Mouse (Mus musculus) liver, postnatal 0 days (tissue): ENCODE measurements around the gene Dntt. TPM values are rescaled to one million over a fixed set of nuclear protein-coding genes. Genes with fewer than 3 reads are reported as not detected.

Experiments
- ATAC-seq: fragments of 200-750 bp; cut with Nextera tagmentation; 2 replicates; pipeline ENCODE4 v1.8.0; 2017; ENCODE audit warnings: mild to moderate bottlenecking, moderate library complexity
- DNase-seq: peaks from one replicate; pipeline ENCODE4 v3.0.0-alpha.2; 2016
- H3K27ac ChIP-seq: fragments of 300-500 bp; sonication (generic); 2 replicates; pipeline ENCODE4 v1.5.1; 2014; ENCODE audit warnings: antibody characterized with exemption, moderate library complexity, mild to moderate bottlenecking, low read depth
- H3K27me3 ChIP-seq: fragments of 300-500 bp; sonication (generic); 2 replicates; pipeline ENCODE4 v1.6.1; 2014; ENCODE audit warnings: low read length, control low read depth, mixed read lengths; ENCODE audit not compliant: insufficient read depth
- H3K36me3 ChIP-seq: fragments of 300-500 bp; sonication (generic); replicated peaks from 2 replicates; pipeline ENCODE4 v1.6.1; 2014; ENCODE audit warnings: mild to moderate bottlenecking, control low read depth, low read length, moderate library complexity, mixed read lengths; ENCODE audit not compliant: insufficient read depth
- H3K4me1 ChIP-seq: fragments of 300-500 bp; sonication (generic); 2 replicates; pipeline ENCODE4 v1.6.1; 2014; ENCODE audit warnings: antibody characterized with exemption, mild to moderate bottlenecking, control low read depth; ENCODE audit not compliant: insufficient read depth
- H3K4me2 ChIP-seq: fragments of 300-500 bp; sonication (generic); 2 replicates; pipeline ENCODE4 v1.6.1; 2014; ENCODE audit warnings: low read depth, mild to moderate bottlenecking, low read length, moderate library complexity, mixed read lengths
- H3K4me3 ChIP-seq: fragments of 300-500 bp; sonication (generic); 2 replicates; pipeline ENCODE4 v1.5.1; 2014; ENCODE audit warnings: low read depth, low read length
- H3K9ac ChIP-seq: fragments of 300-500 bp; sonication (generic); replicated peaks from 2 replicates; pipeline ENCODE4 v1.6.1; 2014; ENCODE audit warnings: mild to moderate bottlenecking, moderate library complexity
- H3K9me3 ChIP-seq: fragments of 300-500 bp; sonication (generic); 2 replicates; pipeline ENCODE4 v1.6.1; 2016; ENCODE audit warnings: mild to moderate bottlenecking, control low read depth, low read length, mixed read lengths
- CTCF ChIP-seq: sonication (generic); IDR thresholded peaks from 2 replicates; pipeline ENCODE4 v1.5.1; 2016; ENCODE audit warnings: antibody characterized with exemption, low read depth
- EP300 ChIP-seq: IDR thresholded peaks from 2 replicates; pipeline ENCODE4 v1.6.1; 2016; ENCODE audit warnings: antibody characterized with exemption, low read depth, mild to moderate bottlenecking
- WGBS: fragments of 180-500 bp; shearing (Covaris S2); extraction: QIAGEN DNeasy Blood & Tissue Kit; methylation state at CpG from one replicate; pipeline ENCODE4 v1.1.7; 2014; ENCODE audit not compliant: insufficient replicate concordance; 5-methylcytosine and 5-hydroxymethylcytosine counted together
- polyA plus RNA-seq: library from polyadenylated mRNA; unstranded; fragments of >200 nt; fragmentation: Nextera tagmentation; extraction: Ambion mirVana; gene quantifications from 2 replicates; pipeline ENCODE4 v1.2.1, GENCODE M21; 2015

Gene Dntt
- polyA plus RNA-seq, 1 experiment from 2014 or later: 0.32 TPM

GRCm38 (mm10) chr19:41071500-41071899 lies 42.4 kb downstream of the Dntt start:
- no peak overlapping the region for H3K9ac ChIP-seq
- H3K27me3 ChIP-seq: no peaks in the 10 kb centered on the region
- no peaks in the 10 kb centered on the region for H3K9me3 ChIP-seq
- TF ChIP-seq EP300: no peak
- TF ChIP-seq CTCF: peak; percentile 99
- no peaks in the 10 kb centered on the region for H3K36me3 ChIP-seq
- DNase-seq (peak; percentile 93), ATAC-seq (no peak)
- H3K27ac ChIP-seq: no peak overlapping the region
- 5% methylated on average over 8 of the region's 8 CpGs for WGBS
- H3K4me3 ChIP-seq: no peak overlapping the region
- H3K4me1 ChIP-seq: no peaks in the 10 kb centered on the region
- H3K4me2 ChIP-seq: no peak overlapping the region

- Histone ChIP-seq H3K36me3 (no peaks in the 10 kb centered on the region), H3K4me3 (no peak overlapping the region), H3K4me1 (no peaks in the 10 kb centered on the region), H3K9me3 (no peaks in the 10 kb centered on the region), H3K9ac (no peak overlapping the region), H3K27me3 (no peaks in the 10 kb centered on the region), H3K4me2 (no peak overlapping the region), H3K27ac (no peak overlapping the region)
- no peak for ATAC-seq
- WGBS: 74% methylated on average over 14 of the region's 14 CpGs
- no peak for TF ChIP-seq EP300
- no peak for TF ChIP-seq CTCF
- no peak for DNase-seq
These were observed 44.8 kb downstream of the Dntt start for GRCm38 (mm10) chr19:41073746-41074455.

DNA sequence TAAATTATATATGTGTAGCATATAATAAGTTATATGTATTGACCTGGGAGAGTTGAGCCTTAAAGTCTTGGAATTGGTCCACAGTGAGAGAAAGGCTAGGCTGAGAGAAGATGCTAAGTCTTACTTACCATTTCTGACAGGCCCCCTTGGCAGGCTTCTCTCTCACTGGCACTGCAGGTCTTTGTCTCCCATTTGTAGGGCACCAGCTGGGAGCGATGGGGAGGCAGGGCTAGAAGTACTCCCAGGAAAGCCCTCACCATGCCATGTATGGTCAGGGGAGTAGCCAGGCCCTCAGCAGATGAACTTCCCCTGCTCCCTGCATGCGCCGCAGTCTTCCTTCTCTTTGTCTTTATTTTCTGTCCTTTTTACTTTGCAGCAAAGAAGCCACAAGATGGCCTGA lies 47.8 kb downstream of the Dntt start, which contains the start of gene Opalin:
Gene Opalin, minus strand, starts transcription at position 208 of the 400 bp plus-strand sequence.
- Histone ChIP-seq H3K9ac (no peak within 1 kb of the TSS), H3K4me2 (no peak within 1 kb of the TSS), H3K9me3 (no peaks in the 10 kb centered on the region), H3K36me3 (no peaks in the 10 kb centered on the region), H3K4me3 (no peak within 1 kb of the TSS), H3K27me3 (no peaks in the 10 kb centered on the region), H3K4me1 (no peaks in the 10 kb centered on the region), H3K27ac (no peak within 1 kb of the TSS)
- DNase-seq (no peak), ATAC-seq (no peak)
- TF ChIP-seq CTCF: no peak
- TF ChIP-seq EP300: no peak
- WGBS: 82% methylated on average over 3 of the region's 3 CpGs

- H3K4me3 ChIP-seq: no peak overlapping the region
- DNase-seq (no peak), ATAC-seq (no peak)
- H3K27ac ChIP-seq: no peak overlapping the region
- H3K4me2 ChIP-seq: no peak overlapping the region
- no peaks in the 10 kb centered on the region for H3K9me3 ChIP-seq
- H3K36me3 ChIP-seq: no peaks in the 10 kb centered on the region
- TF ChIP-seq CTCF: no peak
- TF ChIP-seq EP300: no peak
- no peak overlapping the region for H3K9ac ChIP-seq
- no peaks in the 10 kb centered on the region for H3K4me1 ChIP-seq
- no peaks in the 10 kb centered on the region for H3K27me3 ChIP-seq
- 87% methylated on average over 3 of the region's 3 CpGs for WGBS
These were observed 52.5 kb downstream of the Dntt start for GRCm38 (mm10) chr19:41081589-41081988.

GRCm38 (mm10) chr19:41083646-41084045 lies 54.6 kb downstream of the Dntt start:
- TF ChIP-seq CTCF (no peak), EP300 (no peak)
- ATAC-seq: no peak
- no peak overlapping the region for H3K9ac ChIP-seq
- no peak overlapping the region for H3K27ac ChIP-seq
- H3K27me3 ChIP-seq: peaks cover 4% of the 10 kb centered on the region
- no peak for DNase-seq
- no peak overlapping the region for H3K4me3 ChIP-seq
- H3K4me1 ChIP-seq: no peaks in the 10 kb centered on the region
- H3K9me3 ChIP-seq: no peaks in the 10 kb centered on the region
- no peaks in the 10 kb centered on the region for H3K36me3 ChIP-seq
- WGBS: 66% methylated on average over 14 of the region's 14 CpGs
- no peak overlapping the region for H3K4me2 ChIP-seq

DNA sequence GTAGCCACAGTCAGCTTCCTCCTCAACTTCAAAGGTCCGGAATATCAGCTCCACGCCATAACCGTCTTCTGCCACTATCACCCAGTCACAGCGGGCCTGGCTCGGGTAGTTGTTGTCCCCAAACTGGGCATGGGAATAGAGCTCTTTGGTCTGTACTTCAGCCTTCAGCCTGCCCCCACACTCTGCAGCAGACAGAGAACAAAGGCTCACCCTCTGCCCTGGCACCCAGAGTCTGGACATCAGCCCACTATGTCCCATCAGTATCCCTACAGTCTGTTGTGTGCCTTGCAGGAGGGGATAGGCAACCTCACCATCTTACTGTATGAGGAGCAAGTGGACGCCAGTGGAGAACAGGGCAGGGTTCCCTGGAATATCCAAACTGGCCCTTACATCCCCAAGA lies 57.2 kb downstream of the Dntt start:
- Histone ChIP-seq H3K27ac (no peak overlapping the region), H3K9me3 (no peaks in the 10 kb centered on the region), H3K36me3 (no peaks in the 10 kb centered on the region), H3K4me3 (no peak overlapping the region), H3K27me3 (peaks cover 10% of the 10 kb centered on the region), H3K4me1 (no peaks in the 10 kb centered on the region), H3K4me2 (no peak overlapping the region), H3K9ac (no peak overlapping the region)
- no peak for DNase-seq
- no peak for TF ChIP-seq EP300
- no peak for TF ChIP-seq CTCF
- 68% methylated on average over 6 of the region's 6 CpGs for WGBS
- ATAC-seq: no peak
